Mouse (Mus musculus): ENCODE measurements around the gene Olfr39.
"Not testable (repeated sequence)": the region's sequence is repeated elsewhere in the genome, so short reads cannot be mapped to it uniquely, and the experiment has no call there.

Gene Olfr39

GRCm38 (mm10) chr9:20282051-20282450, at the start of gene Olfr39:
Gene Olfr39, plus strand, starts transcription at chr9:20282351.
- in situ Hi-C loops (cut with MboI, MseI): no loop called here

- in situ Hi-C loops (cut with MboI, MseI): no loop called here
These were observed 45.3 kb upstream of the Olfr39 start, which contains the start of gene Olfr872 for GRCm38 (mm10) chr9:20236819-20237218. Gene Olfr872, plus strand, starts transcription at chr9:20237119.

GRCm38 (mm10) chr9:20237378-20237777, 44.8 kb upstream of the Olfr39 start:
- in situ Hi-C loops (cut with MboI, MseI): no loop called here

GRCm38 (mm10) chr9:20295562-20295961, 13.4 kb downstream of the Olfr39 start:
- in situ Hi-C loops (cut with MboI, MseI): not testable (repeated sequence)

- in situ Hi-C loops (cut with MboI, MseI): no loop called here
These were observed 16.1 kb downstream of the Olfr39 start, which contains the start of gene Olfr873 for GRCm38 (mm10) chr9:20298232-20298631. Gene Olfr873, plus strand, starts transcription at chr9:20298532.

- in situ Hi-C loops (cut with MboI, MseI): no loop called here
These were observed 53.8 kb downstream of the Olfr39 start, which contains the start of gene Olfr18 for GRCm38 (mm10) chr9:20335994-20336393. Gene Olfr18, minus strand, starts transcription at chr9:20336094.
